Mouse (Mus musculus): Measurements from ENCODE around the gene Pgm2l1.

DNA sequence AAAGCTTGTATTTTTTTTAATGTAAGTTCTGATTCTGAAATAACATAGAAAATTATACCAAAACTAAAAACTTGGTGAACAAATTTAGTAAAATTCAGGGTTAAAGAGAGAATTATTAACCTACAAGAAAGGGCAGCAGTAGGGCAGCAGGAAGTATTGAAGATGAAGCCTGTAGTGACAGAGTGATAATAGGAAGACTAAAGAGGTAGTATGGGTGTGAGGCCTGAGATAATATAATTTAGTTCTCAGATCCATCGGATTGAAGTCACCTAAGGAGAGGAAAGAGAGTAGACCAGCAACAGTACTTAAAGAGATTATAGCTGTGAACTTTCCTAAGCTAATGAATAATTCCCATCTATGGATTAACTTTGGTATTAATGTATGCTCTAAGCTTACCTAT lies 15.8 kb downstream of the Pgm2l1 start:
- TF ChIP-seq FLI1 (IDR thresholded peaks at IDR 0.05; ENCODE audit: low read length) (no peak), GATA1 (IDR thresholded peaks at IDR 0.05; ENCODE audit: borderline replicate concordance, low read length) (no peak)
